Mouse (Mus musculus) induced T-regulatory cell, adult 2 months (primary cell): ENCODE measurements around the gene Hamp2.
A peak's percentile ranks its signal among the peaks of the same experiment; 100 is the strongest.
"Not testable (repeated sequence)": the region's sequence is repeated elsewhere in the genome, so short reads cannot be mapped to it uniquely, and the experiment has no call there.

ENCODE experiments used
- DNase-seq: peaks from one replicate; pipeline ENCODE4 v3.0.0-alpha.2; 2012; ENCODE audit warnings: low read depth

Gene Hamp2

GRCm38 (mm10) chr7:30924581-30924980 lies at the start of gene Hamp2:
Hamp2 (minus strand) TSS chr7:30924681.
- not testable (repeated sequence) for DNase-seq

- DNase-seq, result peak; percentile 95
Observed at GRCm38 (mm10) chr7:30973501-30974289, 49.2 kb upstream of the Hamp2 start, which contains the start of gene Fam187b. Fam187b (plus strand) TSS chr7:30973790.

- DNase-seq, result no peak
Observed at GRCm38 (mm10) chr7:30973251-30973500, 48.7 kb upstream of the Hamp2 start, which contains the start of gene Lsr. Lsr (minus strand) TSS chr7:30973464.

- no peak for DNase-seq
Observed at GRCm38 (mm10) chr7:30972426-30973250, 48.2 kb upstream of the Hamp2 start.

- DNase-seq, result no peak
Observed at GRCm38 (mm10) chr7:30971901-30972300, 47.4 kb upstream of the Hamp2 start.

- no peak for DNase-seq
Observed at GRCm38 (mm10) chr7:30969174-30969573, 44.7 kb upstream of the Hamp2 start.

- no peak for DNase-seq
Observed at GRCm38 (mm10) chr7:30968611-30969010, 44.1 kb upstream of the Hamp2 start.

- DNase-seq, result no peak
Observed at GRCm38 (mm10) chr7:30966657-30967056, 42.2 kb upstream of the Hamp2 start.

GRCm38 (mm10) chr7:30965677-30966076 lies 41.2 kb upstream of the Hamp2 start:
- no peak for DNase-seq

GRCm38 (mm10) chr7:30964366-30964765 lies 39.9 kb upstream of the Hamp2 start:
- no peak for DNase-seq

GRCm38 (mm10) chr7:30962862-30963261 lies 38.4 kb upstream of the Hamp2 start:
- DNase-seq, result no peak

GRCm38 (mm10) chr7:30959786-30960349 lies 35.4 kb upstream of the Hamp2 start:
- DNase-seq, result no peak

- no peak for DNase-seq
Observed at GRCm38 (mm10) chr7:30958866-30959487, 34.5 kb upstream of the Hamp2 start.

- no peak for DNase-seq
Observed at GRCm38 (mm10) chr7:30958109-30958865, 33.8 kb upstream of the Hamp2 start.

GRCm38 (mm10) chr7:30957367-30957783 lies 32.9 kb upstream of the Hamp2 start:
- DNase-seq, result peak; percentile 95

GRCm38 (mm10) chr7:30956756-30957366 lies 32.4 kb upstream of the Hamp2 start, which contains the start of gene Usf2:
Usf2 (minus strand) TSS chr7:30956803.
- DNase-seq, result peak; percentile 83

GRCm38 (mm10) chr7:30956357-30956751 lies 31.9 kb upstream of the Hamp2 start:
- DNase-seq, result peak; percentile 64

GRCm38 (mm10) chr7:30955584-30956356 lies 31.3 kb upstream of the Hamp2 start:
- peak; percentile 86 for DNase-seq

- no peak for DNase-seq
Observed at GRCm38 (mm10) chr7:30954971-30955520, 30.6 kb upstream of the Hamp2 start.

GRCm38 (mm10) chr7:30954036-30954435 lies 29.6 kb upstream of the Hamp2 start:
- no peak for DNase-seq
